Mouse (Mus musculus): ENCODE data around the gene Fam163b.

The Fam163b gene

DNA sequence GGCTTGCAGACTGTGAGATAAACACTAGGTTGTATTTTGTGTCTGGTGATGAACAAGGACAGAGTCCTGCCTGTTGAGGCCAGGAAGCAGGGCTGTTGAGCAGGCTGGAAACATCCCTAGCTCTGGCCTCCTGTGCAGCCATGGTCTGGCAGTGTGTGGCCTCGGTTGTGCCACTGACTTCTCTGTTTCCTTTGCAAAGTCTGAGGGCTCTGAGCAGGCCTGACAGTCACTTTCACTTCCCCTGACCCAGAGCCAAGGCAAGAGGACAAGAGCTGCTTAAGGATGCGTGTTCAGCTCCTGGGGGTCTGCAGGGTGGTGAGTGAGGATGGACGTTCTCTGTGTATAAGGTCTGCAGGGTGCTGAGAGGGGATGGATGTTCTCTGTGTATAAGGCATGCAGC is 13.3 kb downstream of the Fam163b start:
- no peak for DNase-seq

DNA sequence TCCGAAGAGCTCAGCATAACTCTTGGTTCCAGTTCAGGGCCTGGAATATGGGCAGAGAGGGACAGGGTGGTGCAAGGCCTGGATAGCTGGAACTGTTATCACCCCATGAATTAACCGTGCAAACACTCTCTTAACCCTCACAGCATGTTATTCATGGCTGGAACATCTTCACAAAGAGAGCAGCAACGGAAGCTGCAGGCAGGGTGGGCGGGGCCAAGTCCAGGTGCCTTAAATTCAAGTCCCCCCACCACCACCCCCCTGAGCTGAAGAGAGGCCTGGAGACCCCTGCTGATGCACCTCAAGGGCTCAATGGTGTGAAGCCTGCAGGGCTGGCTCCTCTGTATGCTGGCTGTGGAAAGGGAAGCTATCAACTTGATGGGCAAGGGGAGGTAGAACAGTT is 15.8 kb downstream of the Fam163b start:
- DNase-seq = no peak

DNA sequence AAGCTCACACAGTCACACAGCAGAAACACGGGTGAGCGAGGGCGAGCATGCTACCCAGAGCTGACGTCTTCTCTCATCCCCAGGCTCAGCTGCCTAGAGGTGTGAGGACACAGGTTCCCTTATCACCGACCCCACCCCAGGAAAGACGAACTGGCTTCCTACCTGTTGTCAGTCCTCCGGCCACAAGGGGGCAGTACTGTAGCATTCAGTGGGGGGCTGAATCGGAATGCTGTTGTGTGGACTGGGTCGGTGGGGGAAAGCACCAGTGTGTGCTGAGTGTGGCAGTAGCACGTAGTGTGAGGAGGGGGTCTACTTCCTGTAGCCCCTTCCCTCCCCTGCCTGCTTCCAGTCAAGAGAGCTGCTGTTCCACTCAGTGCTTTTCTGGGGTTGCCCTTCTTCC is 16.3 kb downstream of the Fam163b start:
- DNase-seq = peak in 1 of 2 experiments; percentile 70

DNA sequence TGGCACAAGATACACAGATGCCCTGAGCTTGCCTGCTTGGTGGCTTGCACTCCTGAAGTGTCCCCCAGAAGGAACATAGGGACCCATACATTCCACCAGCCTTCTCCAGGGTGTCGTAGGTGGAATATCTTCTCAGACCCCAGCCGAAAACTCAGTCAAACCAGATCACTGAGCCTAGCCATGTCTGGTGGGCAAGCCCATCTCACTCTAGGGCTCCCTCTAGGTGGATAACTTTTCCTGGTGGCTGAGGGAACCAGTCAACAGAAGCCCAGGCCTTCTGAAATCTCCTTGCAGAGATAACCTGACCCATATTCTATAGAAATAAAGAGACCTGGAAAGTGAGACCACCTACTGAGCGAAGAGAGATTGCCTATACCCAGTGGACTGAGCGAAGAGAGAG is 19.2 kb downstream of the Fam163b start:
- no peak for DNase-seq

DNA sequence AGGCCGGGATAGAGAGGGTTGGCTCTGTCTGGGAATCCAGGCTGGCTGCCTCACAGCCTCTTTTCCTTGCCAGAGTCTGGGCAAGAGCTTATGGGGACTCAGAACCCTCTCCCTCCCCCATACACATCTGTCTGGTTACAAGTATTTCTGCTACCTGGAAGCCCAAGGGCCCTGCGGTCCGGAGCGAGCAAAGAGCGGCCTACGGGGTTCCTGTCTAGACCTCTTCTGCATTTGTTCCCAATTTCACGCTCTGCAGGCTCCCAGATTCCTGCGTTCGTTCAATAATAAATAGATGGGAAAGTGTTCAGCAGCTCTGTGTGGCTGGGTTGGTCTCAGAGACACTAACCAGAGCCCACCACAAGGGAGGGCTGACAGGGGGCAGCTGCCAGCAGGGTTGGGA is 19.7 kb downstream of the Fam163b start:
- no peak for DNase-seq

DNA sequence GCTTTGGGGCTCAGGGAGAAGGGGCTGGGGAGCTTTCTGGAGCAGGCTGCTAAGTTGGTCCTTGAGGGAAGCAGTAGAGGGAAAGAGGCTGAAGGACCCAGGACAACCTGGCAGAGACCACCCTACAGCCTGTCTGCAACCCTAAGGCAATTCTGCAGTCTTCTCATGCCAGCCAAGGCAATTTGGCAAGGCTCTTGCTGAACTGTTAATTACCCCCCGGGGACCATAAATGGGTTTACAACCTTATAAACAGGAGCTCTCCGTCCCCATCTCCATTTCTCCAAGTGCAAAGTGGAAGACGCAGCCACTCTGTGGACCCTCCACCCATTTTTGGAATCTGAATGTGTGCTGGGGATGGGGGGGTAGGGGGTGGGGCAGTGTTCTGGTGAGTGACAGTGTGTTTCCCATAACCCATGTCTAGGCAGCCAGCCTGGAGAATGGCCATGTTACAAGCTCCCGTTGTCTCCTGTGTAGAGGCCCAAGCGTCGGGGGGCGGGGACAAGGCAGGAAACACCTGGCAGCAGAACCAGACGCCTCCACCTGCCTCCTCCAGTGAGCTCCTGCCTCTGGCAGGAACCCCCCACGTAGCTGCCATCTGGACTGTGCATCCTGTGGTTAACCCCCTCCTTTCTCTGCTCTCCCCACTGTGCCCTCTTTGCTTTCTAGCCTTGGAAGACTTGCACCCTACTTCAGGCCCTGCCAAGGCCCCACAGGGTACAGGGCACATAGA is 20.5 kb downstream of the Fam163b start:
- DNase-seq = peak; percentile 56 to 57

DNA sequence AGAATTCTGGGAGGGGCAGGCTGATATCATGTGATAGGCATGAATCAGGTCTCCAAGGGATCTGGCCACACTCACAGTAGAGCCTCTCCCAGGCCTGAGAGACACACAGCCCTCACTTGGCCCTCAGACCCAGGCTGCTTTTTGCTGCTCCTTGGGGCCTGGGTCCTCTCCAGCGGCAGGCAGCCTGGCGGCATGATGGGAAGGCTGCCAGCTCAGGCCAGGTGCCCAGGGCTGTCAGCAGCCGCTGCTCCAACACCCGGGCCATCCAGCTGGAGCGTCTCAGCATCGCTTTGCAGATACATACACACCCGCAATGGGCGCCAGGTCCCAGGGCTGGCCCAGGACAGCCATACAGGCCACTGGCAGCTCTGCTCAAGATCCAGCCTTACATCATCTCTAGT is 22.1 kb downstream of the Fam163b start:
- DNase-seq = peak; percentile 44 to 59

DNA sequence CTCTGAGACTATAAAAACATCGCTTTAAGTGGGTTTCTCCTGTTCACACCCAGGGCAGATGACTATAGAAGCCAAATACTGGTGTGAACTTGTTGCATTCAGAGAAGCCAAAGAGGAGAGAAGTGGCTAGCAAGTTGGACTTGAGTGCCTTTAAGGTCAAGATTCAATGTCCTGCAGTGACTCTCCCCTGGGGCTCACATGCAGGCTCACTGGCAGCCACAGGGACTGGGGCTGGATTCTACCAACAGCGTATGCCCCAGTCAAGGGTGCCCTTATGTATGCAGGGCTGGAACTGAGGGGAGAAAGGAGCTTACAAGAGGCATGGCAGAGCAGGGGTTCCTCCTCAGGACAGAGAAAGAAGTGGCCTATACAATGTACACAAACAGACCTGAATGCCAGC is 22.5 kb downstream of the Fam163b start:
- DNase-seq = no peak

DNA sequence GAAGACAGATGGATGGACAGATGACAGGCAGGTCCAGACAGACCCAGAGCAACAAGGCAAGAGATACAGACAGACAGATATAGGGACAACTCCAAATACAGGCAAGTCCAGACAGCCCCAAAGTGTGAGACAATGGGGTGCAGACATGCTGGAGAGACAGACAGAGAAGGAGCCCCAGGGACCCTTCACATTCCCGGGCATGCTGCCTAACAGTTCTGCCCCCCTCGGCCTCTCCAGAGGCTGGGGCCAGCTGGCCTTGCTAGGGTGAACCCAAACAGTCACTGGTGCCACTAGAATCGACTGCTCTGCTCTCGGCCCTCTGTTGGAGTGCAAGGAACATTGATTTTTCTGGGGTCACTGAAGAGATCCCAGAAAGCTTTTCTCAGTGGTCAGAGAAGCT is 23.8 kb downstream of the Fam163b start:
- no peak for DNase-seq

DNA sequence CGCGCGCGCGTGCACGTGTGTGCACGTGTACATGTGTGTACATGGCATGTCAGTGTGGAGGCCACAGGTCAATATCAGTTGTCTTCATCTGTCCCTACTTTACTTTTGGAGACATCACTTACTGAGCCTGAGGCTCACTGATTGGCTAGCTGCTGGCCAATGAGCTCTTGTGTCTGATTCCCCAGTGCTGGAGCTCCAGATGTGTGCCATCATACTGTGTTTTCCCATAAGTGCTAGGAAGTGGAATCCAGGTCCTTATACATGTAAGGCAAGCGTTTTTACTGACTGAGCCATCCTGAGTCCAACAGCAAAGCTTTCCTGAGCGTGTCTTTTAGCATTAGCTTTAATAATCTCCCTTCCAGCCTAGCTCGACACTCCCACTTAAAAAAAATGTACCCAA is 28.1 kb downstream of the Fam163b start:
- no peak for DNase-seq

DNA sequence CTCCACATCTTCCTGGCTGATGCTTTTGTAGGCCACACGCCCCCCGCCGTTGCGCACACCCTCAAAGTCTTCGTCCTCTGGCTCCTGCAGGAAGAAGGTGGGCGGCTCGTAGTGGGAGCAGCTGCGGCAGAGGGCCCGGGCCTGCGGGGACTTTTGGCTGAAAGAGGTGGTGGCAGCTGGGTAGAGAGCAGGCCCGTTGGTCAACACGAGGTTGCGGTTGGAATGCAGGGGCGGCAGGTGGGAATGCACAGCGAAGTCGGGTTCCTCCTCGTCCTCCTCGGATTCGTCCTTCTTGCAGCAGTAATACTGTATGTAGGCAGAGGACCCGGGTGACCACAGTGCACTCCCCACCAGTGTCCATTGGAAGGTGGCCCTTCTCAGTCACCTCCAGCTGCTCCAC is 29.7 kb downstream of the Fam163b start:
- no peak for DNase-seq

DNA sequence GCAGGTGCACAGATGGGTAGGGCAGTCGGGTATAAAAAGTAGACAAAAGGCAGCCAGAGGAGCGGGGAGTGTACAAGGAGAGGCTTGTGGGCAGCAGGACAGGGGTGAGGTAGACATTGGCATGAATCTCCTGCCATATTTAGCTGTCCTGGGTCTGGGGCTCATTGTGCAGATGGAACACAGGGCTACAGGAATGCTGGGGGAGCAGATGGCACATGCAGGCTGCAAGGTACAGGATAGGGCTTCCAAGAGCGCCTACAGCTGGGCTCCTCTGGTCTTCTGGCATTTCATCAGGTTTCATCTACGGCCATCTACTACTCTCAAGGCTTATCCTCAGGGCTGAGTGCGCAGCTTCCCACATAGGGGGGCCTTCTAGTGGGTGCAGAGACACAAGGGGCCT is 33.2 kb downstream of the Fam163b start:
- DNase-seq = peak; percentile 57 to 64

DNA sequence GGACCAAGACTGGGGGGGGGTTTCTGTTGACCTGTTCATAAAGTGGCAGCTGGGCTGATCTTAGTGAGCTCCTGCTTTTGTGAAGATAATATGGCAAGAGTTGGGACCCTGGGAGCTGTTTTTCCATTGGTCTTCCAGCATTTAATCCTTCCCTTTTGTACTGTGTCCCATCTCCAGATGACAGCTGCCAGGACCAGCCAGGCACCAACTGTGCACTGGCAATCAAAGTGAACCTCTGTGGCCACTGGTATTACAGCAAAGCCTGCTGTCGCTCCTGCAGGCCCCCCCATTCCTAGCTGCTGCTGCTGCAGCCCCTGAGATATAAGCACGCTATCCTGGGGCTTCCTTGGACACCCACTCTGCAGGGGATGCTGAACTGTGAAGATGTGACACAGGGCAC is 34.1 kb downstream of the Fam163b start:
- DNase-seq = peak in 1 of 2 experiments; percentile 59

DNA sequence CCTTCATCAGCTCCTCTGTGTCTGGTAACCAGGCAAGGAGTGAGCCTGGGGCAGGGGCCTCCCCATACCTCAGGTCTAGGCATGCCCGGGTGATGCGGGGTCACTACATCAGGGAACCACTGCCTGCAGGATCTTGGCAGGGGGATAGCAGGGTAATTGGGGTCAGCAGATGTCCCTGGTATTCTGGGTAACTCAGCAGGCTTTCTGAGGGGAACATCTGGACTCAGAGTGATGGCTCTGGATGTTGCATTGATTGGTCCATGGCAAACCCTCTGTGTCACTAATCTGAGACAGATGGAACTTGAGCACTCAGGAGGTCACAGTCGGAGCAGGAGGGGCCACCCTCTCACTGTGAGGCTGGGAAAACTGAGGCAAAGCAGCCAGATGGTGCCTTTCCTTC is 35.5 kb downstream of the Fam163b start:
- DNase-seq = no peak

DNA sequence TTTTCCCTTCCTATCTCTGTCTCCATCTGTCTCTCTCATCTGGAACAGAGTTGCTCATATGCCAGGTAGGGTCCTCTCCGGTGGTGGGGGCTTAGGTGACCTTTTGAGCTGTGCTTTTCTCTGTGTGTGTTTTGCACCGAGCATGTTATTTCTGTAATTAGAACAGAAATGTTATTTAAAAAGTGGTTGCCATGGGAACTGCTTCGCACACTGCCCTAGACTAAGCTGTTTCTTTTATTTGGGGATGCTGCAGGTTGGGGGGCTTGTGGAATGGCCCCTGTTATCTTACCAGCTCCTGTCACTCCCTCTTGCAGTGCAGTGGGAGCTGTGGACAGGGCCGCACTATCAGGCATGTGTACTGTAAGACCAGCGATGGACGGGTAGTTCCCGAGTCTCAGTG is 38.7 kb downstream of the Fam163b start:
- no peak for DNase-seq

DNA sequence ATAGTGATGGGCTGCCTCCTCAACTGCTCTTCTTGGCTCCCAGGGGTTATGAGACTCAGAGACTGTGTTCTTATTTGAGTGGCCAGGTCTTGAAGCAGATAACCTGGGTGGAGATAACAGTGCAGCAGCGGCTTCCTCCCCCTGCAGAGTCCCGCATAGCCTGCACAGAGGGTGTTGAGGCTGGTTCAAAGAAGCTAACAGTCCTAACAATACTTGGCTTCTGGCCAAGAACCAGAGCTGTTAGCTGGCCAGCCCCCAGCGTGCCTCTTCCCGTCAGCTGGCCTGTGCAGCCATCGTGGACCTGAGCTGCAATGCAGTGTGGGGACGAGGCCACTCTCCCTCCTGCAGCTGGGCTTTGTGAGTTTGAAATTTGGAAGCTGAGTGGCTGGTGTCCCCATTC is 44.5 kb downstream of the Fam163b start:
- DNase-seq = peak in 1 of 2 experiments; percentile 54

DNA sequence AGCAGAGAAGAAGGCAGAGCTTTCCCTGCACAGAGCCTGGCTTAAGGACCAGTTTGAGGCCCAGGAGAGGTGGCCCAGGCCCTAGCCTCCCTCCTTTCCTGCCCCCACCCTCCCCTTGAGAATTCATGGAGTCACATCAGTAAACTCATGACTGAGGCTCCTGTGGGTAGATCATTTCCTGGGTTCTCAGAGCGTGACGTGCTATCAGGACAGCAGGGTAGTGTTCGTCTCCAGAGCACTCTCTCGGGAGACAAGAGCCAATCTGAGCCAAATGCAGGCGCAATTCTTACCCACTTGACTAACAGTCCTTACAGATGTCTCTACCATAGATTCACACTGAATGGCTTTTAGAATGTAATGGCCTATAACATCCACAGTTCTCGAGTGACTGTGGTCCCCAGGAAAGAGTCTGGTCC is 45.0 kb downstream of the Fam163b start:
- DNase-seq = no peak

DNA sequence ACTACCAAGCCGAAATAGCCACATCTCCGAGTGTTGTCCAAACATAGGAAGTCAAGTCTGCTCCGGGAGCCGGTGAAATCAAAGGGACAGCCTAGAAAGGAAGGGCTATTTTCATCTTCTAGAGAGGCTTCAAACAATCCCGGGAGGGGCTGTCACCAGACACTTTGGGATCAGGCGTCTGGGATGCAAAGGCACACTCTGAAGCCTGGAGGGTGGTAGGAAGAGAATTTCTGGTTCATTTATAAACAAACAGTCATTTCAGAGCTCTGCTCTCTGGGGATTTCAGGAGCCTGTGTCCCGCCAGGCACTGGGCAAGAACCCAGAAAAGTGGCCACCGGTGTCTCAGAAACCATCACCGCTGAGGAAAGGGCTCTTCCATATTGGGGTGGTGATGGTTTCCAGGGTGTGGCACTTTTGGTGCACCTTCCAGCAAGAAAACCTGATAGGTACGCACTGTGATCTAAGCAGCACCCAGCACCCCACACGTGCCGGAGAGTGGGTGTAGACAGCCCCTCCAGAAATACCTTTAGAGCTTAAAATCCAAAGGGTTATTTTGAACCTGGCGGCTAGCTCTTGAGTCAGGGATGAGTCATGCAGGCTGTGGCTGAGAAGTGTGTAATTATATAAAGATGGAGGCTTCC is 45.8 kb downstream of the Fam163b start:
- no peak for DNase-seq

DNA sequence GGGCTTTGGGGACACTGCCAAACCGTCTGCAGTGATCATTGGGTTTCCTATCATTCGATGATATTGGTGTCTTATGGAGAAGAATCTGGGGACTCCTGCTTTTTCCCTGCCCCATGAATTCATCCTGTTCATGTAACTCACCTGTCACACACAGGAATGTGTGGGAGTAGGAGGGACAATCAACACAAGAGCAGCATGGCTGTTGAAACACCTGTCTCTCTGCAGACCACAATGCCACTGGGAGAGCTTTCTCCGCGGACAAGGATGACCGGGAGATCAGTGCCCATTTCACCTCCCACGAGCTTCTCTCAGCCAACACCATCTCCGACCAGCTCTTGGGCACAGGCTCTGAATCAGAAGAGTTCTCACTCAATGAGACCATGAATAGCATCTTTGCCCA is 47.1 kb downstream of the Fam163b start:
- no peak for DNase-seq

DNA sequence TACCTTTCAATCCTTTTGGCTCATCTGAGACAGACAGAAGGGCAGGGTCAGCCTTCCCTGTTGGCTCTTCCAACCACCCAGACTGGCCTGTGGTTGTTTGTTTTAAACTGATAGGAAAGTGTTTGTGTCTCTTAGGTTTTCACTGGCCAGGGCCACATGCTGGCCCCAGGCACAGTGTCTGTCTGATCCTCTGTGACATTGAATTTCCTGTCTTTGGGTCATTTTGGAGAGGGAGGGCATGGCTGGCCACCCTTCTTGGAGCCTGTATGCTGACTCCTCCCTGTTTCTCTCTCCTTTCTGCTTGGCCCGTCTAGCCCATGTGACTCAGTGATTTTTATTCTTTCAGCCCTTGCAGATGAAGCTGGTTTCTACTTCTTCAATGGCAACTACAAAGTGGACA is 53.1 kb downstream of the Fam163b start:
- no peak for DNase-seq

DNA sequence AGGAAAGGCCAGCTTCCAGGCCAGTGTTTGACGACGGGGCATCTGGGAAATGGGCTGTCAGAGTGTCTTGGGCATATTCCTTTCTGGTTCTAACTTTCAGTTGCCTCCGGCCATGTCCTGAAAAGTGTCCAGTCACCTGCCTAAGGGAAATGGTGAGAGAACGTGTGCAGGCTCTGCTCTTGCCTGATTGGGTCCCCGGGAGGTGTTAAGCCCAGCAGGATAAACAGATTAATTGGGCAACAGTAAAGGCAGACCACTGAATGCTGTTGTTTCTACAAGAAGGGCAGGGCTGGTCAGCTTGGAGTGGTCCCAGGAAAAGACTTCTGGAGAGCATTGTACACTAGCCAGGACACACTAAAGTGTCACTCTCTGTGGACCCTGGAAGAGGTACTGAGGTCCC is 53.6 kb downstream of the Fam163b start:
- DNase-seq = no peak

DNA sequence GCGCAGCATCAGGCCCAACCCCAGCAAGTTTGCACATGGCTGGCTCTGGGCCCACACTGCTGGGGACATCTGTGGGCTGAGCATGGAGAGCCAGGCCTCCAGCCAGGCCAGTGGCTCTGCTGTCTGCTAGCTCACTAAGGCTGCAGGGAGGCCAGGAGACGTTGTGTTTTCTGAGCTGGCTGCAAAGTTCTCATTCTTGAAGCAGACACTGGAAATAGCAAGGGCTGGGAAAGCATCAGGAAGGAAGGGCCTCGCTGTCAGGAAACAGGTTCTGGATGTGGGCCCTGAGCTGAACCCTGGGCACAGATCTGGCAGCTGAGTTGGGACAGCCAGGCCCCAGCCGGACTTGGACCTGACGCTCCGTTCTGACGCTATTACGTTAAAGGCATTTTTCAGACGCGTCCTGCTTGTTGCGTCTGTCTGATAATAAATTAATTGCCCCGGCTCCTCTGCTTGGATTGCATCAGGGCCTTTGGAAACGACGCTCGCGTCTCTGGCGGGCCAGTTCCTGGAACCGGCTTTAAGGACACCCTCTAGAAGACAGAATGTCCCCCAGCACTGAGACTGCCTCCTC is 54.1 kb downstream of the Fam163b start:
- DNase-seq = peak; percentile 40 to 54

DNA sequence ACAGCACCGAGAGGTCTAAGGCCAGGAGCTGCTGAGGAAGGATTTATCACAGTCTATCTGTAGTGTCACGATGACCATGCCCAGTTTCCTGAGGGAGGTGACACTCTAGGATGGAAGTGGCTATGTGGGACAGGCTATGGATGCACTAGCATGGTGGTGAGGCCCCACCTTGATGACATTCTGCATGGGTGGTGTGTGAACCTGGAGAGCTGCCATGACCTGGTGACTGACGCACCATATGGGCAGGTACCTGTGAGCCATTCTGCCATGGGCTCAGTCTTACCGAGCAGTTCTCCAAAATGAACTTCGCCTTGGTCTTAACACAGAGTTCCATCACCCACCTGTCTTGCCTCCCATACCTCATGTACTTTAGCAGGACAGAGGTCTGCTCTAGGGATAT is 54.7 kb downstream of the Fam163b start:
- no peak for DNase-seq

DNA sequence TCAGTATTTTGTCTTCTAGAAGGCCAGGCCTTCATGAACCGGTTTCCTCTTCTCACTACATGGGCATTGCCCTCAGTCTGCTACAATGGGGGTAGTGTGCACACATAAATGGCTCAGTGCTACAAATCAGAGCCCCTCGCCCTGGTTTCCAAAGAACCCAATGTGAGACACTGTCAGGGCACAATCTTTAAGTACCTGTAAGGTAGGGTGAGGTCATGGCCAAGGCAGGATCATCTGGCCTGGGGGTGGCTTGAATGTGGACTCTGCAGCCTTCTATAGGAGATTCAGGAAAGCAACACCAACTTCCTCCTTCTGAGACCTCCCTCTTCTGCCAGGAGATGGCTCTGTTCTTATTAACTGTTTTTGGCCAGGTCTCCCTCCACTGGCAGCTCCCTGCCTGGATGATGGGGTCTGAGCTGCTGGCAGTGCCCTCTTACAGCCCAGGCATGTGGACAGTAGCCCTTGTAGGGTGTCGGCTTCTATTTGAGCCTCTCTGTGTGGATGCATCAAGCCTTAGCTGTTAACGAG is 55.7 kb downstream of the Fam163b start:
- DNase-seq = no peak
